Mouse (Mus musculus) left cerebral cortex, adult 2 months (tissue): ENCODE measurements around the gene Mapkapk2. TPM values are rescaled to one million over a fixed set of nuclear protein-coding genes. Genes with fewer than 3 reads are reported as not detected.

Experiments
- DNase-seq, 2 experiments: peaks; one replicate each; pipeline ENCODE4 v3.0.0; 2021 to 2022; ENCODE audit warnings: low spot score in 2 of 2, mixed read lengths in 1 of 2; ENCODE audit errors: extremely low spot score in 1 of 2
- H3K27ac ChIP-seq: fragments of 200-600 bp; 2 replicates; pipeline ENCODE4 v1.8.1; 2022
- H3K4me3 ChIP-seq: fragments of 200-600 bp; 2 replicates; pipeline ENCODE4 v1.8.1; 2022
- CTCF ChIP-seq: fragments of 200-600 bp; IDR thresholded peaks from 2 replicates; pipeline ENCODE4 v1.8.1; 2022; ENCODE audit warnings: antibody characterized with exemption, mild to moderate bottlenecking, moderate library complexity
- intact Hi-C: fragments of 180-260 bp; cut with DNase I; formaldehyde crosslinking; loops from one replicate; pipeline ENCODE4 v1.15.1; 2025
- total RNA-seq, 2 experiments: library from RNA; stranded (reverse); gene quantifications; 2 replicates each; pipeline ENCODE4 v1.2.3; 2021

Mapkapk2 gene
- total RNA-seq, 2 experiments from 2014 or later = 31.0 to 32.8 TPM

GRCm38 (mm10) chr1:131058431-131058830 is 39.2 kb downstream of the Mapkapk2 start:
- no peak overlapping the region for H3K27ac ChIP-seq
- intact Hi-C loops = loop anchor here (10.0 kb wide), 1 partner anchor 344 kb away; the partner anchor contains the start of genes Gm29427 and Yod1
- TF ChIP-seq CTCF = no peak
- H3K4me3 ChIP-seq = no peak overlapping the region
- no peak for DNase-seq

- intact Hi-C loops = loop anchor here (5.0 to 10.0 kb wide), 3 partner anchors 257 to 507 kb away; partner anchors contain the start of genes Gm29427 and Yod1
- H3K4me3 ChIP-seq = no peak overlapping the region
- H3K27ac ChIP-seq = no peak overlapping the region; the same call in 1 of the 2 replicates
- no peak for DNase-seq
- no peak for TF ChIP-seq CTCF
These were observed 43.4 kb downstream of the Mapkapk2 start for GRCm38 (mm10) chr1:131054251-131054650.

DNA sequence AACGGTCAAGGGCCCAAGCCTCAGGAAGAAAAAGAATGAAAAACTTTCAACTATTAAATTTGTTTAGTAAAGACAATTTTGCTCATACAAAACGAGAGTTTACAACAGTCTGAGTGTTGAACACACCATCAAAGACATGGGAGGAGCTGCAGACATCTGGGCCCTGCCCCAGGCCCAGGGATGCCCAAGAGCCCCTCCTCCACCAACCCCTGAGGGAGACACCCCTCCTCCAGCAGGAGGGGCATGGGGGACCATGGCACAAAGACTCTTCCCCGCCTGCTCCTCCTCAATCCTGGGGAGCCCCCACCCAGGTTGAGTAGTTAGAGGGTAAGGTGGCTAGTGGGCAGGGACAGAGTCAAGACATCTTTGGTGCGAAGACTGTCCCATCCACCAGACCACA is 44.0 kb downstream of the Mapkapk2 start:
- no peak for DNase-seq
- intact Hi-C loops = loop anchor here (1.0 to 10.0 kb wide), 5 partner anchors 69 to 506 kb away; partner anchors contain the start of genes Gm29427 and Yod1
- Histone ChIP-seq H3K4me3 (no peak overlapping the region), H3K27ac (no peak overlapping the region)
- TF ChIP-seq CTCF = no peak

GRCm38 (mm10) chr1:131053239-131053638 is 44.4 kb downstream of the Mapkapk2 start:
- peak; percentile 85 for TF ChIP-seq CTCF
- Histone ChIP-seq H3K4me3 (no peak overlapping the region), H3K27ac (no peak overlapping the region)
- intact Hi-C loops = loop anchor here (1.0 to 10.0 kb wide), 5 partner anchors 68 to 506 kb away; partner anchors contain the start of genes Gm29427 and Yod1
- peak; percentile 56 to 73 for DNase-seq

- no peak overlapping the region for H3K4me3 ChIP-seq
- intact Hi-C loops = loop anchor here (5.0 to 10.0 kb wide), 3 partner anchors 254 to 504 kb away; partner anchors contain the start of genes Gm29427 and Yod1
- TF ChIP-seq CTCF = no peak
- peak; percentile 38 to 63 for DNase-seq
- no peak overlapping the region for H3K27ac ChIP-seq
These were observed 46.6 kb downstream of the Mapkapk2 start for GRCm38 (mm10) chr1:131051073-131051472.

DNA sequence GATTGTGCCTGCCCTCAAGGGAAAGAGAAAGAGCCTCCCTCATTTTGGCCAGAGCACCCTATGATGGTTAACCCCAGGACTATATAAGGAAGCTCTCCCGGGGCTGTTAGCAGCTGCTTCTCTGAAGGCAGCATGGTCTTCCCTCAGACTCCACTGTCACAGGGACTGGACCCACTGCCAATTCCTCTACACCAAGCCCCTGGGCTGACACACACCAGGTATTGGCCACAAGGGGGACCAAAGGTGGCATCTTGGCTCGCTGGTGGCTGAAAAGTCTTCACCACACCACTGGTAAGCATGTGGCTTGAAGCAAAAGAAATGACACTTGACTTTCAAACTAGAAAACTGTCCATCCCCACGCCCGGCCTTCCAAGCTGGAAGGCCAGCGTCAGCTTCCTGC is 47.0 kb downstream of the Mapkapk2 start:
- intact Hi-C loops = loop anchor here (5.0 to 10.0 kb wide), 3 partner anchors 253 to 503 kb away; partner anchors contain the start of genes Gm29427 and Yod1

DNA sequence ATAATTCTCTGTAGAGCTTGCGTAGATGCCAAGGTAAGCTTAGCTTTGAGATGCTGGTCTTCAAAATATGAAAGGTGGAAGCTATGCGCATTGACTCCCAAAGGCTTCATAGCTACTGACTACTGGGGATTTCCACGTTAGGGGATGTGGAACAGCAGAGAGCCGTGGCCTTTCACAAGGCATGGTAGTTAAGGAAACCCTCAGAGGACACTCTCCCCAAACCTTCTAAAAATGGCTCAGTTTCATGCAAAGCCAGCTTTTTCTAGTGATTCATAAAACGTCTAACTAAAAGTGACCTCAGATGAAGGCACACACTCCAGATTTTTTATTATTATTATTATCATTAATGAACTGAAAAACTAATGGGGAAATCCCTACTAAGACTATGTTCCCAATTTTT is 47.6 kb downstream of the Mapkapk2 start:
- TF ChIP-seq CTCF = no peak
- intact Hi-C loops = loop anchor here (5.0 to 10.0 kb wide), 3 partner anchors 253 to 503 kb away; partner anchors contain the start of genes Gm29427 and Yod1
- DNase-seq = no peak
- H3K4me3 ChIP-seq = no peak overlapping the region
- H3K27ac ChIP-seq = no peak overlapping the region

More for the DNA sequence above, 47.0 kb downstream of the Mapkapk2 start:
- Histone ChIP-seq H3K4me3 (no peak overlapping the region), H3K27ac (no peak overlapping the region)
- no peak for DNase-seq
- TF ChIP-seq CTCF = no peak; the same call in none of the 2 replicates

GRCm38 (mm10) chr1:131049361-131049806 is 48.2 kb downstream of the Mapkapk2 start:
- TF ChIP-seq CTCF = no peak
- Histone ChIP-seq H3K4me3 (no peak overlapping the region), H3K27ac (no peak overlapping the region)
- intact Hi-C loops = no loop called here
- DNase-seq = no peak

DNA sequence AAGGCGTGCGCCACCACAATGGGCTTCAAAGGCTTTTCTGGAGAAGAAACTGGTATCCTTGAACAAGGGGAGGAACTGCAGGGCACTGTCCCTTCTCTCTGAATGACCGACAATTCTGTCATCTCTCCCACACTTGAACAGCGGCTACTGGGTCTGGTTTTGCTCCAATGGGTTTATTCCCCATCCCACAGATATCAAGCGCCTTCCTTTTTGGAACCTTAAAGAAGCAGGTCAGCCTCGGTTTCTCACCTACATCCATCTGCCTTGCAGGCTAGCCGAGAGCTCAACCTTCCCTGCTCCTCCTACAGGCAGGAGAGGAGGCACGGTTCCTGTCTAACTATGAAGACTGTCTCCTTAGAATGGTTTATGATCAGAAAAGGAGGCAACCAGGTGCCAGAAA is 48.7 kb downstream of the Mapkapk2 start:
- no peak for TF ChIP-seq CTCF
- H3K27ac ChIP-seq = no peak overlapping the region
- no peak overlapping the region for H3K4me3 ChIP-seq
- DNase-seq = no peak
- intact Hi-C loops = no loop called here

DNA sequence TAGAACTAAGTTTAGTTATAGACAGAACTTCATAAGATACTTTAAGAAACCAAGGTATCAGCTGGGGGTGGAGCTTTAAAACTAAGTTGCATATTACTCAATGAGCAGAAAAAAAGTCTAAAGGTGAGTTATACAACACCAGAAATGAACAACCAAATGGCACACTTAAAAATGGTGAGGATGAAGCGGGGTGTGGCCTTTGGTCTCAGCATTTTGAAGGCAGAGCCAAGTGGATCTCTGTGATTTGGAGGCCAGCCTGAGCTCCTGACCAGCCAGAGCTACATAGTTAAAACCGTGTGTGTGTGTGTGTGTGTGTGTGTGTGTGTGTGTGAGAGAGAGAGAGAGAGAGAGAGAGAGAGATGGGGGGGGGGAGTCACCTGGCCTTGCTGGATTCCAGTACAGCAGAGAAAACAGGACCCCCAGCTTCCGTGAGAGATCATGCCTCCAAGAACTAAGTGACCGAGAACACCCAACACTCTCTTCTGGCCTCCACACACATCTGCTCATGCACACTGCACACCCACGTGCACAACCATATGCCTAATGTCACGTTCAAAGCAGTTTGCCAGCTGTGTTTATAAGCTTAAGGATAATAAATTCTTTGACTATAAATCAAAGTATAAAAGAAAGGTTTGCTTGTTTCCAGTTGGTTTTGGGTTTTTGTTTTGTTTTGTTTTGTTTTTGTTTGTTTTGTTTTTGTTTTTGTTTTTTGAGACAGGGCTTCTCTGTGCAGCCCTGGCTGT is 49.3 kb downstream of the Mapkapk2 start:
- intact Hi-C loops = no loop called here
- DNase-seq = no peak
- H3K4me3 ChIP-seq = no peak overlapping the region
- no peak overlapping the region for H3K27ac ChIP-seq
- TF ChIP-seq CTCF = no peak

- intact Hi-C loops = no loop called here
- no peak for TF ChIP-seq CTCF
- Histone ChIP-seq H3K4me3 (no peak overlapping the region), H3K27ac (no peak overlapping the region)
- no peak for DNase-seq
These were observed 51.0 kb downstream of the Mapkapk2 start for GRCm38 (mm10) chr1:131046607-131047006.

DNA sequence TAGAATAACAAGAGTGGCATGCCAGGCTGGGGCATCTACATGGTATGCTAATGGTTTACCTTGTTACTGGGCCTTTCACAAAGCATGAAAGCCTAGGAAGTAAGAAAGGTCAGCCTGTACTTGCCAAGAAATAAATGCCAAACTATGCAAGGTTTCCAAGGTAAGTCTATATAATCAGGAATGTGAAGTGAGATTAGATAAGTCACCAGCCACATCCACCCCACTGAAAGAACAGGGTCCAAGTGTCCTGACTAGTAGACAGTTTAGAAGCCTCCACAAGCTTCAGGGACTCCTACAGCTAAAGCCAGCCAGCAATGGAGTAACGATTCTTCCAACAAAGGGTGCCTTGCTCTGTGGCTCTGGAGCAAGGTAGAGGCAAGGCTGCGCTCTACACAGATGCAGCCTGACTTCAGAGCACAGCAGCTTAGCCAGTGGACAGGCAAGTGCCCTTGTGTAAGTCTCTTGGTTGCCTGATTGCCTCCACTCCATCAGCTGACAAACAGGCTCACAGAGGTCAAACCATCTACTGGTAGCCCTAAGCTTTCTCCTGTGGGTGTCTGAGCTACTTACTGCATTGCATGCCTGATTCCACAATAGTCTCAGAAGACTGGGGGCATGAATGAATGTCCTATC is 51.8 kb downstream of the Mapkapk2 start:
- Histone ChIP-seq H3K4me3 (no peak overlapping the region), H3K27ac (no peak overlapping the region)
- intact Hi-C loops = no loop called here
- no peak for TF ChIP-seq CTCF
- no peak for DNase-seq
